Mouse (Mus musculus) liver, postnatal 0 days (tissue): ENCODE results near the gene Tiam1.

ENCODE experiments used
- CTCF ChIP-seq: sonication (generic); IDR thresholded peaks from 2 replicates; pipeline ENCODE4 v1.5.1; 2016; ENCODE audit warnings: antibody characterized with exemption, low read depth
- EP300 ChIP-seq: IDR thresholded peaks from 2 replicates; pipeline ENCODE4 v1.6.1; 2016; ENCODE audit warnings: antibody characterized with exemption, low read depth, mild to moderate bottlenecking

DNA sequence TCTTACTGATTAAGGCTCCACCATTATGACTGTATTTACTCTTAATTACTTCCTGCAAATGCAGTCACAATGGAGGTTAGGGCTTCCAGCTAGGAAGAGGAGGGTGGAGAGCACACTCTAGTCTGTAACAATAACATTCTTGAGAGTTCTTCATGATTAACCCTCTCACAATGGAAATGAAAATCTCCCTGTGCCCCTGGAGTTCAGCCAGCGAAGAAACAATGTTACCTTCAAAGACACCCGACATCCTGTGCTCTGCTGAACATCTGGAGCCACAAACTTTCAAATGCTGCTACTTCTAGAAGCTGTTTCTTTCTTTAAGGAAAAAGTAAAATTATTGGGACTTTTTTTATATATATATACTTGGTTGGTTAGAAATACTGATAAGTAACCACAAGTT is 395.7 kb downstream of the Tiam1 start:
- TF ChIP-seq CTCF (no peak), EP300 (no peak)
